Mouse (Mus musculus): Measurements from ENCODE around the gene Phf21a. TPM values are rescaled to one million over a fixed set of nuclear protein-coding genes. Genes with fewer than 3 reads are reported as not detected.
"Not testable (repeated sequence)": the region's sequence is repeated elsewhere in the genome, so short reads cannot be mapped to it uniquely, and the experiment has no call there.

The Phf21a gene
- polyA plus RNA-seq, 1 experiment from 2014 or later = 35.8 TPM

DNA sequence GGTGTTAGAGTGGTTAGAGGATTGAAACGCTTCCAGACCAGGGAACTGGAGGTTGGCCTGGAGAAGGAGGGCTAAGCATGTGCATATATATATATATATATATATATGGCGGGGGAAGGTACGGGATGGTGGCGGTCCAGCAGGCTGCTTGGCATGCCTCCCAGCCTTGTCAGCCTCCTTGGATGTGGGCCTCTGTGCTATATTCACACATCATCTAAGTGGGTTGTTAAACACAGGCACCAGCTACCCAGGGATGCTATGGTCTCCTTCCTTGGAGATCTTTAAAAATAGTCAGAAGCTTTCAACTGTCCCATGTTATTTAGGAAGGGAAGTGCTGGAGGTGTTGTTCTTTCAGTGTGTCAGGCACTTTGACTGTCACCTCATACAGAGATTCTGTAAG is 3.1 kb upstream of the Phf21a start:
- no peak overlapping the region for H3K4me2 ChIP-seq (replicated peaks; ENCODE audit: low read depth, low read length)
- no peaks in the 10 kb centered on the region for H3K4me1 ChIP-seq (ENCODE audit: control insufficient read depth, insufficient read depth, low read length)
- H3K4me3 ChIP-seq (ENCODE audit: low read depth, low read length) = no peak overlapping the region
- no peak overlapping the region for H3K9ac ChIP-seq (replicated peaks; ENCODE audit: low read depth, low read length)
- H3K27me3 ChIP-seq (ENCODE audit: control insufficient read depth, insufficient read depth, low read length) = no peaks in the 10 kb centered on the region
- H3K27ac ChIP-seq (ENCODE audit: low read length) = no peak overlapping the region
- no peaks in the 10 kb centered on the region for H3K9me3 ChIP-seq (ENCODE audit: control insufficient read depth, low read depth, low read length)
- H3K36me3 ChIP-seq (ENCODE audit: control insufficient read depth, insufficient read depth, low read length) = no peaks in the 10 kb centered on the region
- WGBS = 68% methylated on average over 4 of the region's 4 CpGs
- ATAC-seq (ENCODE audit: insufficient number of reproducible peaks, insufficient read depth, low FRiP score, low read depth) = no peak

DNA sequence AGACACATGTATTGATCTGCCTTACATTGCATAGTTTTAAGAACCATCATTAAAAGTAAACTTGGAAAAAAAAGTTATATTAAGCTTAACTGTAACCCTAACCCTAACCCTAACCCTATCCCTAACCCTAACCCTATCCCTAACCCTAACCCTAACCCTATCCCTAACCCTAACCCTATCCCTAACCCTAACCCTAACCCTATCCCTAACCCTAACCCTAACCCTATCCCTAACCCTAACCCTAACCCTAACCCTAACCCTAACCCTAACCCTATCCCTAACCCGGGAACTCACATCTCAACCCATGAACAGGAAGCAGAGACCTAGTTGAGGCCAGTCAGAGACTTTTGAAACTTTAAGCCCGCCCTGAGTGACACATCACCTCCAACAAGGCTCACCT is 586 bp downstream of the Phf21a start:
- WGBS = 91% methylated on average over 2 of the region's 2 CpGs
- H3K4me1 ChIP-seq (ENCODE audit: control insufficient read depth, insufficient read depth, low read length); H3K9ac ChIP-seq (replicated peaks; ENCODE audit: low read depth, low read length); H3K9me3 ChIP-seq (ENCODE audit: control insufficient read depth, low read depth, low read length); H3K4me3 ChIP-seq (ENCODE audit: low read depth, low read length); H3K27me3 ChIP-seq (ENCODE audit: control insufficient read depth, insufficient read depth, low read length); H3K27ac ChIP-seq (ENCODE audit: low read length); H3K4me2 ChIP-seq (replicated peaks; ENCODE audit: low read depth, low read length); ATAC-seq (ENCODE audit: insufficient number of reproducible peaks, insufficient read depth, low FRiP score, low read depth); H3K36me3 ChIP-seq (ENCODE audit: control insufficient read depth, insufficient read depth, low read length): not testable (repeated sequence)

DNA sequence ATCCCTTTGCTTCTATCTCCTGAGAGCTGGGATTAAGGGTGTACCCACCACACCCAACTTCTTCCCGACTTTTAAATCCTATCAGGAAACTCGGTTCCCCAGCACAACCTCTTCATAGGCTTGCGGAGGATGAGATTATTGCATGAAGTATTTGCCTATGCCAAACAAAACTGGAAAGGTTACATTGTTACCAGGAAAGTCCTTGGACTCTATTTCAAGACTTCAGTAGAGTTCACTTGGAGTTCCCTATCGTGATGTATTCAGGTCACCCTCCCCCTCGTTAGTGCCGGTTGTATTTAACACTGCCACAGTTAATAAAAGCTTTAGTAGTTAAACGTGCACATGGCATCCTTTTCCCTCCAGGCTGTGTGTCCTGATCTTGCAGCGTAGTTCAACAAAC is 1.2 kb downstream of the Phf21a start:
- Histone ChIP-seq H3K27me3 (ENCODE audit: control insufficient read depth, insufficient read depth, low read length) (no peaks in the 10 kb centered on the region), H3K4me3 (ENCODE audit: low read depth, low read length) (no peak overlapping the region), H3K4me2 (replicated peaks; ENCODE audit: low read depth, low read length) (no peak overlapping the region), H3K27ac (ENCODE audit: low read length) (no peak overlapping the region), H3K9ac (replicated peaks; ENCODE audit: low read depth, low read length) (no peak overlapping the region), H3K9me3 (ENCODE audit: control insufficient read depth, low read depth, low read length) (no peaks in the 10 kb centered on the region), H3K4me1 (ENCODE audit: control insufficient read depth, insufficient read depth, low read length) (no peaks in the 10 kb centered on the region), H3K36me3 (ENCODE audit: control insufficient read depth, insufficient read depth, low read length) (no peaks in the 10 kb centered on the region)
- WGBS = 57% methylated on average over 8 of the region's 8 CpGs
- ATAC-seq (ENCODE audit: insufficient number of reproducible peaks, insufficient read depth, low FRiP score, low read depth) = no peak

DNA sequence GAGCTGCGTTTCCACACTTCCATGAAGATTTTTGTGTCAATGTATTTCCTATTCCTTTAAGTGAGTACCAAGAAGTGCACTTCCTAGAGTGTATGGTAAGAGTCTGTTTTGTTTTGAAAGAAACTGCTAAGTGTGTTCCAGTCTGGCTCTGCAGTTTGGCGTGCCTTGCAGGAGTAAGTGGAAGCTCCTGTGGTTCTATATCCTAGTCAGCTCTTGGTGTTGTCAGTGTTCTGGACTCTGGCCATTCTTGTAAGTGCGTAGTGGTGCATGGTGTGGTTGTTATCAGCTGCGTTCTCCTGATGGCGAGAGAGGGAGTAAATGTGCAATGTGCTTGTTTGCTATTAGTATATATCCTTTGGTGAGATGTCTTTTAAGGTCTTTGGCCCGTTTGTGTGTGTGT is 7.9 kb downstream of the Phf21a start:
- Histone ChIP-seq H3K9me3 (ENCODE audit: control insufficient read depth, low read depth, low read length) (no peaks in the 10 kb centered on the region), H3K9ac (replicated peaks; ENCODE audit: low read depth, low read length) (no peak overlapping the region), H3K4me2 (replicated peaks; ENCODE audit: low read depth, low read length) (no peak overlapping the region), H3K27ac (ENCODE audit: low read length) (no peak overlapping the region), H3K36me3 (ENCODE audit: control insufficient read depth, insufficient read depth, low read length) (no peaks in the 10 kb centered on the region), H3K4me3 (ENCODE audit: low read depth, low read length) (no peak overlapping the region), H3K27me3 (ENCODE audit: control insufficient read depth, insufficient read depth, low read length) (no peaks in the 10 kb centered on the region), H3K4me1 (ENCODE audit: control insufficient read depth, insufficient read depth, low read length) (no peaks in the 10 kb centered on the region)
- ATAC-seq (ENCODE audit: insufficient number of reproducible peaks, insufficient read depth, low FRiP score, low read depth) = no peak
- 80% methylated on average over 6 of the region's 6 CpGs for WGBS

DNA sequence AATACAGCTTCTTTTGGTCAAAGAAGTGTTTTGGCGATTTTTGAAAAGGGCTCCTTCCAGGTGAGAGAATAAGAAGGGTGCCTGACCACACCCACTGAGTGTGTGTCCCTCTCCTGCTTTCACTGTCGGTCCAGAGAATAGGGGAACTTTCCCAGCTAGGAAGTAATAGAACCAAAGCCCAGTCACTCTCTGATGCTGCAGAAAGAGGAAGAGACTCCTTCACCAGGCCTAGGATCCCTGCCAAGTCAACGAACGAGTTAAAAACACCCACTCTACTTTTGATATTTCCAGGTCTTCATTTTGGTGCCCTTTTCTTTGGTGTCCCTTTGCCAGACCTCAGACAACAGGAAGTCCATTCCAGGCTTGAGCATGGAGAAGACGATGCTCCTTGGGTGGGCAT is 31.6 kb downstream of the Phf21a start:
- no peak overlapping the region for H3K4me2 ChIP-seq (replicated peaks; ENCODE audit: low read depth, low read length)

DNA sequence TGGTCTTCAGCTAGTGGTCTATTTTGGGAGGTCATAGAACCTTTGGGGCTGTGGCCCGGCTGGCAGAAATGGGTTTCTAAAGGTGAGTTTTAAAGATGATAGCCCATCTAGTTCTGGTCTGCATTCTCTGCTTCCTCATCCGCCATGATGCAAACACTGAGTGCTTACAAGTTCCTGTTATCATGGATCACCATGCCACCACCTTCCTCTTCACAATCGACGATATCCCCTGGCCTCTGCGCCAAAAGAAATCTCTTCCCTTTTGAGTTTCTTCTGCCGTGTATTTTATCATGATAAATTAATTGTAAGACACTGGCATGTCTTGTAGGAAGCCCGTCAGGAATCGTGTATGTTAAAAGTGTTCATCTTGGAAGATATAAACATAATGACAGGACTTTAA is 32.4 kb downstream of the Phf21a start:
- ATAC-seq (ENCODE audit: insufficient number of reproducible peaks, insufficient read depth, low FRiP score, low read depth) = no peak
- Histone ChIP-seq H3K4me2 (replicated peaks; ENCODE audit: low read depth, low read length) (no peak overlapping the region), H3K27me3 (ENCODE audit: control insufficient read depth, insufficient read depth, low read length) (no peaks in the 10 kb centered on the region), H3K9me3 (ENCODE audit: control insufficient read depth, low read depth, low read length) (no peaks in the 10 kb centered on the region; the same call in 1 of the 2 replicates), H3K9ac (replicated peaks; ENCODE audit: low read depth, low read length) (no peak overlapping the region), H3K4me3 (ENCODE audit: low read depth, low read length) (no peak overlapping the region), H3K4me1 (ENCODE audit: control insufficient read depth, insufficient read depth, low read length) (no peaks in the 10 kb centered on the region), H3K27ac (ENCODE audit: low read length) (no peak overlapping the region), H3K36me3 (ENCODE audit: control insufficient read depth, insufficient read depth, low read length) (no peaks in the 10 kb centered on the region)
- 62% methylated on average over 8 of the region's 8 CpGs for WGBS

More for the DNA sequence above, 31.6 kb downstream of the Phf21a start:
- Histone ChIP-seq H3K9me3 (ENCODE audit: control insufficient read depth, low read depth, low read length) (no peaks in the 10 kb centered on the region; the same call in 1 of the 2 replicates), H3K27ac (ENCODE audit: low read length) (no peak overlapping the region), H3K4me1 (ENCODE audit: control insufficient read depth, insufficient read depth, low read length) (no peaks in the 10 kb centered on the region), H3K27me3 (ENCODE audit: control insufficient read depth, insufficient read depth, low read length) (no peaks in the 10 kb centered on the region), H3K9ac (replicated peaks; ENCODE audit: low read depth, low read length) (no peak overlapping the region), H3K36me3 (ENCODE audit: control insufficient read depth, insufficient read depth, low read length) (no peaks in the 10 kb centered on the region), H3K4me3 (ENCODE audit: low read depth, low read length) (no peak overlapping the region)
- WGBS = 69% methylated on average over 5 of the region's 5 CpGs
- no peak for ATAC-seq (ENCODE audit: insufficient number of reproducible peaks, insufficient read depth, low FRiP score, low read depth)

DNA sequence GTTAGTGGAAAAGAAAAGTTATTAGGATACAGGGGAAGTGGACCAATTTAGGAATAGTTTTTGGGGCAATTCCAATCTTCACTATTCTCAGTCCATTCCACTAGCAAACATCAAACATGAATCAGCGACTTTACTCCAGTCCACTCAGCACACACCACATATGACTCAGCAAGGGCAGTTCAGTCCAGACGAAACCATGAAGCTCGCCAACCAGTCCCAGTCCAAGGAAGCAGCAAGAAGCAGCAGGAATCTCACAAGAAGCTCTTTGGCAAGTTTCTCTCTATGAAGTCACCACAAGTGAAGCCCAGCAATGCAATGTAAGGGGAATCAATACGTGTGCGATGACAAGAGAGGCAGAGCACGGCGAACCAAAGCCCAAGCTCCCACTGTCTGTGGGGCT is 37.2 kb downstream of the Phf21a start:
- Histone ChIP-seq H3K9me3 (ENCODE audit: control insufficient read depth, low read depth, low read length) (no peaks in the 10 kb centered on the region), H3K27me3 (ENCODE audit: control insufficient read depth, insufficient read depth, low read length) (no peaks in the 10 kb centered on the region)
- WGBS = 92% methylated on average over 7 of the region's 7 CpGs

DNA sequence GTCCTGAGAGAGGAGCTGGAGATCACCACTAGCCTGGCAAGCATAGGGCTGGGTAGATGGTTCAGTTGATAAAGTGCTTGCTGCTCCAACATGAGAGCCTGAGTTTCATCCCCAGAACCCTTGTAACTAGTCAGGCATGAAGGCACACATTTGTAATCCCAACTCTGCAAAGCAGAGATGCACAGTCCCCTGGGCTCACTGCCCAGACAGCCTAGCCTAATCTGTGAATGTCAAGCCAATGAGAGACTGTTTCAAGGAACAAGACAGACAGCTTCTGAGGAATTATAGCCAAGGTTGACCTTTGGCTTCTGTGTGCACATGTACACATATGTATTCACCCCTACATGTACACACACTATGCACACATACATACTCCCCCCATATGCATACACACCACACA is 45.8 kb downstream of the Phf21a start:
- no peak for ATAC-seq (ENCODE audit: insufficient number of reproducible peaks, insufficient read depth, low FRiP score, low read depth)
- Histone ChIP-seq H3K9me3 (ENCODE audit: control insufficient read depth, low read depth, low read length) (no peaks in the 10 kb centered on the region), H3K9ac (replicated peaks; ENCODE audit: low read depth, low read length) (no peak overlapping the region)

More for the DNA sequence above, 37.2 kb downstream of the Phf21a start:
- Histone ChIP-seq H3K36me3 (ENCODE audit: control insufficient read depth, insufficient read depth, low read length) (no peaks in the 10 kb centered on the region), H3K4me3 (ENCODE audit: low read depth, low read length) (no peak overlapping the region), H3K4me2 (replicated peaks; ENCODE audit: low read depth, low read length) (no peak overlapping the region), H3K27ac (ENCODE audit: low read length) (no peak overlapping the region), H3K9ac (replicated peaks; ENCODE audit: low read depth, low read length) (no peak overlapping the region), H3K4me1 (ENCODE audit: control insufficient read depth, insufficient read depth, low read length) (no peaks in the 10 kb centered on the region)
- no peak for ATAC-seq (ENCODE audit: insufficient number of reproducible peaks, insufficient read depth, low FRiP score, low read depth)

DNA sequence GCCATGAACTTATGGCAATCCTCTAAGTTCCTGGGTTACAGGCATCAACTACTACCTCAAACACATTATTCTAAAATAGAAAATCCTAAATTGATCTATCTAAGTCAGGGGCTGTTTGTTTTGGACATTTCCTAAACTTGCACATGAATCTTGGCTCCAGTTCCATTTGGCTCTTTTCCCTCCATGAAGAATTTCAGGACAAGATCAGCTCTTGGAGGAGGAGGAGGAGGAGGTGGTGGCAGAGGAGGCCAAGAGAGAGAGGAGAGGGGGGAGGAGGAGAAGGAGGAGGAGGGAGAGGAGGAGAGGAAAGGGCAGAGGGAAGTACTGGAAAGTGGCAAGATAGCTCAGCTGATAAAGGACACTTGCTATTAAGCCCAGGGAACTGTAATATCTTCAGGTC is 46.4 kb downstream of the Phf21a start:
- ATAC-seq (ENCODE audit: insufficient number of reproducible peaks, insufficient read depth, low FRiP score, low read depth) = no peak
- Histone ChIP-seq H3K4me2 (replicated peaks; ENCODE audit: low read depth, low read length) (no peak overlapping the region), H3K9ac (replicated peaks; ENCODE audit: low read depth, low read length) (no peak overlapping the region)

More for the DNA sequence above, 45.8 kb downstream of the Phf21a start:
- Histone ChIP-seq H3K36me3 (ENCODE audit: control insufficient read depth, insufficient read depth, low read length) (no peaks in the 10 kb centered on the region), H3K27me3 (ENCODE audit: control insufficient read depth, insufficient read depth, low read length) (no peaks in the 10 kb centered on the region), H3K4me3 (ENCODE audit: low read depth, low read length) (no peak overlapping the region), H3K27ac (ENCODE audit: low read length) (no peak overlapping the region), H3K4me1 (ENCODE audit: control insufficient read depth, insufficient read depth, low read length) (peaks cover 7% of the 10 kb centered on the region; the same call in 1 of the 2 replicates), H3K4me2 (replicated peaks; ENCODE audit: low read depth, low read length) (no peak overlapping the region)

More for the DNA sequence above, 46.4 kb downstream of the Phf21a start:
- no peaks in the 10 kb centered on the region for H3K36me3 ChIP-seq (ENCODE audit: control insufficient read depth, insufficient read depth, low read length)
- no peak overlapping the region for H3K27ac ChIP-seq (ENCODE audit: low read length)
- H3K4me1 ChIP-seq (ENCODE audit: control insufficient read depth, insufficient read depth, low read length) = peaks cover 7% of the 10 kb centered on the region; the same call in 1 of the 2 replicates
- no peaks in the 10 kb centered on the region for H3K27me3 ChIP-seq (ENCODE audit: control insufficient read depth, insufficient read depth, low read length)
- no peak overlapping the region for H3K4me3 ChIP-seq (ENCODE audit: low read depth, low read length)
- no peaks in the 10 kb centered on the region for H3K9me3 ChIP-seq (ENCODE audit: control insufficient read depth, low read depth, low read length)

All from stomach, embryonic 14.5 days (tissue).